Mouse (Mus musculus) hindbrain, embryonic 15.5 days (tissue): ENCODE results near the gene Hspa1a. TPM values are rescaled to one million over a fixed set of nuclear protein-coding genes. Genes with fewer than 3 reads are reported as not detected.
"Not testable (repeated sequence)": the region's sequence is repeated elsewhere in the genome, so short reads cannot be mapped to it uniquely, and the experiment has no call there.

ENCODE experiments used
- ATAC-seq: fragments of 200-750 bp; cut with Nextera tagmentation; 2 replicates; pipeline ENCODE4 v1.8.0; 2017; ENCODE audit warnings: low read depth, moderate number of reproducible peaks, moderate TSS enrichment; ENCODE audit not compliant: low FRiP score
- H3K27ac ChIP-seq: fragments of 300-500 bp; sonication (generic); replicated peaks from 2 replicates; pipeline ENCODE4 v1.5.1; 2015; ENCODE audit warnings: mild to moderate bottlenecking, inconsistent platforms
- H3K27me3 ChIP-seq: fragments of 300-500 bp; sonication (generic); 2 replicates; pipeline ENCODE4 v1.6.1; 2015; ENCODE audit warnings: control low read depth, inconsistent platforms
- H3K36me3 ChIP-seq: fragments of 300-500 bp; sonication (generic); 2 replicates; pipeline ENCODE4 v1.6.1; 2015; ENCODE audit warnings: control low read depth, inconsistent platforms
- H3K4me1 ChIP-seq: fragments of 300-500 bp; sonication (generic); replicated peaks from 2 replicates; pipeline ENCODE4 v1.6.1; 2015; ENCODE audit warnings: control low read depth, inconsistent platforms
- H3K4me2 ChIP-seq: fragments of 300-500 bp; sonication (generic); 2 replicates; pipeline ENCODE4 v1.6.1; 2015; ENCODE audit warnings: moderate library complexity, mild to moderate bottlenecking, inconsistent platforms
- H3K4me3 ChIP-seq: fragments of 300-500 bp; sonication (generic); 2 replicates; pipeline ENCODE4 v1.5.1; 2015; ENCODE audit warnings: mild to moderate bottlenecking, inconsistent platforms
- H3K9ac ChIP-seq: fragments of 300-500 bp; sonication (generic); 2 replicates; pipeline ENCODE4 v1.6.1; 2015; ENCODE audit warnings: inconsistent platforms
- H3K9me3 ChIP-seq: fragments of 300-500 bp; sonication (generic); 2 replicates; pipeline ENCODE4 v1.6.1; 2016; ENCODE audit warnings: control low read depth, inconsistent platforms
- WGBS: fragments of 180-500 bp; shearing (Covaris S2); methylation state at CpG from one replicate; pipeline ENCODE4 v1.1.7; 2015; 5-methylcytosine and 5-hydroxymethylcytosine counted together
- polyA plus RNA-seq: library from polyadenylated mRNA; unstranded; fragments of >200 nt; fragmentation: Nextera tagmentation; extraction: Ambion mirVana; gene quantifications from 2 replicates; pipeline ENCODE4 v1.2.1, GENCODE M21; 2015

Hspa1a gene
- 12.0 and 13.1 TPM in 2 replicates for polyA plus RNA-seq

- Histone ChIP-seq H3K27me3 (peaks cover 27% of the 10 kb centered on the region), H3K9ac (0 out of 2 replicates have a peak within 1 kb of the TSS, but pooled peaks have one; percentile 28), H3K4me2 (peak within 1 kb of the TSS; percentile 80), H3K4me3 (peak within 1 kb of the TSS; percentile 45)
- WGBS: under 1% methylated on average over 31 of the region's 33 CpGs
- not testable (repeated sequence) for H3K36me3 ChIP-seq, H3K27ac ChIP-seq, H3K9me3 ChIP-seq, H3K4me1 ChIP-seq
- ATAC-seq: peak; percentile 95
These were observed at the start of gene Hspa1a, which contains the start of gene Hspa1l for GRCm38 (mm10) chr17:34972069-34972749. Gene Hspa1a, minus strand, starts transcription at chr17:34972156. Gene Hspa1l, plus strand, starts transcription at chr17:34972703.

GRCm38 (mm10) chr17:35021163-35021808 lies 49.3 kb upstream of the Hspa1a start:
- H3K4me2 ChIP-seq: peak overlapping the region; percentile 32; the same call in 1 of the 2 replicates
- H3K27me3 ChIP-seq: no peaks in the 10 kb centered on the region
- peaks cover 5% of the 10 kb centered on the region for H3K4me1 ChIP-seq
- no peak overlapping the region for H3K4me3 ChIP-seq
- no peaks in the 10 kb centered on the region for H3K9me3 ChIP-seq
- no peaks in the 10 kb centered on the region for H3K36me3 ChIP-seq
- ATAC-seq: no peak
- H3K9ac ChIP-seq: no peak overlapping the region
- WGBS: 6% methylated on average over 17 of the region's 17 CpGs
- H3K27ac ChIP-seq: no peak overlapping the region

GRCm38 (mm10) chr17:35020551-35020950 lies 48.6 kb upstream of the Hspa1a start:
- WGBS: 88% methylated on average over 8 of the region's 8 CpGs
- Histone ChIP-seq H3K4me1 (peaks cover 7% of the 10 kb centered on the region), H3K9me3 (no peaks in the 10 kb centered on the region), H3K4me3 (no peak overlapping the region), H3K9ac (no peak overlapping the region), H3K27ac (no peak overlapping the region), H3K4me2 (no peak overlapping the region), H3K36me3 (peaks cover 4% of the 10 kb centered on the region; the same call in 1 of the 2 replicates), H3K27me3 (no peaks in the 10 kb centered on the region)
- no peak for ATAC-seq

GRCm38 (mm10) chr17:35019894-35020293 lies 47.9 kb upstream of the Hspa1a start:
- no peak for ATAC-seq
- Histone ChIP-seq H3K27ac (no peak overlapping the region), H3K4me3 (no peak overlapping the region), H3K9ac (no peak overlapping the region), H3K4me2 (no peak overlapping the region), H3K36me3 (peaks cover 10% of the 10 kb centered on the region; the same call in 1 of the 2 replicates), H3K27me3 (no peaks in the 10 kb centered on the region), H3K4me1 (peaks cover 7% of the 10 kb centered on the region), H3K9me3 (no peaks in the 10 kb centered on the region)
- 79% methylated on average over 11 of the region's 11 CpGs for WGBS

- no peaks in the 10 kb centered on the region for H3K27me3 ChIP-seq
- peaks cover 25% of the 10 kb centered on the region for H3K36me3 ChIP-seq
- no peak overlapping the region for H3K4me3 ChIP-seq
- H3K4me2 ChIP-seq: no peak overlapping the region
- 73% methylated on average over 3 of the region's 3 CpGs for WGBS
- no peak for ATAC-seq
- H3K4me1 ChIP-seq: peaks cover 7% of the 10 kb centered on the region
- H3K9me3 ChIP-seq: no peaks in the 10 kb centered on the region
- no peak overlapping the region for H3K27ac ChIP-seq
- no peak overlapping the region for H3K9ac ChIP-seq
These were observed 46.2 kb upstream of the Hspa1a start for GRCm38 (mm10) chr17:35018171-35018570.

- ATAC-seq: no peak
- H3K27me3 ChIP-seq: no peaks in the 10 kb centered on the region
- H3K4me3 ChIP-seq: no peak overlapping the region
- H3K4me2 ChIP-seq: no peak overlapping the region
- H3K9ac ChIP-seq: no peak overlapping the region
- H3K36me3 ChIP-seq: peaks cover 30% of the 10 kb centered on the region
- no peak overlapping the region for H3K27ac ChIP-seq
- WGBS: 72% methylated on average over 14 of the region's 14 CpGs
- H3K4me1 ChIP-seq: peaks cover 7% of the 10 kb centered on the region
- no peaks in the 10 kb centered on the region for H3K9me3 ChIP-seq
These were observed 45.7 kb upstream of the Hspa1a start for GRCm38 (mm10) chr17:35017706-35018030.

GRCm38 (mm10) chr17:35016791-35017705 lies 45.1 kb upstream of the Hspa1a start:
- Histone ChIP-seq H3K4me1 (peaks cover 7% of the 10 kb centered on the region), H3K4me3 (no peak overlapping the region), H3K9ac (no peak overlapping the region), H3K9me3 (no peaks in the 10 kb centered on the region), H3K4me2 (no peak overlapping the region), H3K27ac (no peak overlapping the region), H3K27me3 (no peaks in the 10 kb centered on the region), H3K36me3 (peaks cover 37% of the 10 kb centered on the region)
- ATAC-seq: no peak
- WGBS: 76% methylated on average over 10 of the region's 10 CpGs

- no peaks in the 10 kb centered on the region for H3K27me3 ChIP-seq
- H3K4me2 ChIP-seq: no peak within 1 kb of the TSS
- WGBS: 61% methylated on average over 12 of the region's 12 CpGs
- no peak within 1 kb of the TSS for H3K27ac ChIP-seq
- H3K4me3 ChIP-seq: no peak within 1 kb of the TSS
- ATAC-seq: peak; percentile 52
- no peaks in the 10 kb centered on the region for H3K9me3 ChIP-seq
- H3K9ac ChIP-seq: no peak within 1 kb of the TSS
- H3K4me1 ChIP-seq: peaks cover 5% of the 10 kb centered on the region
- peaks cover 43% of the 10 kb centered on the region for H3K36me3 ChIP-seq
These were observed 44.4 kb upstream of the Hspa1a start, which contains the start of gene Vwa7 for GRCm38 (mm10) chr17:35016376-35016775. Gene Vwa7, plus strand, starts transcription at chr17:35016579.

GRCm38 (mm10) chr17:35015296-35015695 lies 43.3 kb upstream of the Hspa1a start:
- H3K4me3 ChIP-seq: no peak overlapping the region
- no peak overlapping the region for H3K9ac ChIP-seq
- H3K9me3 ChIP-seq: no peaks in the 10 kb centered on the region
- ATAC-seq: no peak
- peaks cover 54% of the 10 kb centered on the region for H3K36me3 ChIP-seq
- no peak overlapping the region for H3K27ac ChIP-seq
- 0 out of 2 replicates have a peak, but pooled peaks cover 3% of the 10 kb centered on the region for H3K4me1 ChIP-seq
- WGBS: 93% methylated on average over 16 of the region's 16 CpGs
- no peaks in the 10 kb centered on the region for H3K27me3 ChIP-seq
- no peak overlapping the region for H3K4me2 ChIP-seq

GRCm38 (mm10) chr17:35013221-35013620 lies 41.3 kb upstream of the Hspa1a start:
- no peak overlapping the region for H3K4me3 ChIP-seq
- WGBS: 83% methylated on average over 6 of the region's 6 CpGs
- no peak overlapping the region for H3K4me2 ChIP-seq
- 0 out of 2 replicates have a peak, but pooled peaks cover 3% of the 10 kb centered on the region for H3K4me1 ChIP-seq
- H3K36me3 ChIP-seq: peaks cover 66% of the 10 kb centered on the region
- ATAC-seq: no peak
- H3K9me3 ChIP-seq: no peaks in the 10 kb centered on the region
- no peak overlapping the region for H3K27ac ChIP-seq
- no peak overlapping the region for H3K9ac ChIP-seq
- H3K27me3 ChIP-seq: no peaks in the 10 kb centered on the region

GRCm38 (mm10) chr17:35012430-35012829 lies 40.5 kb upstream of the Hspa1a start:
- Histone ChIP-seq H3K36me3 (peaks cover 71% of the 10 kb centered on the region), H3K27me3 (no peaks in the 10 kb centered on the region), H3K9me3 (no peaks in the 10 kb centered on the region), H3K27ac (no peak overlapping the region), H3K4me1 (0 out of 2 replicates have a peak, but pooled peaks cover 3% of the 10 kb centered on the region), H3K4me2 (no peak overlapping the region), H3K4me3 (no peak overlapping the region), H3K9ac (no peak overlapping the region)
- ATAC-seq: no peak
- WGBS: 84% methylated on average over 13 of the region's 13 CpGs
